Mouse (Mus musculus) layer of hippocampus, postnatal 10 days (tissue): ENCODE measurements around the gene Ipmk. TPM values are rescaled to one million over a fixed set of nuclear protein-coding genes. Genes with fewer than 3 reads are reported as not detected.

Experiments used
- DNase-seq, 2 experiments: peaks; one replicate each; pipeline ENCODE4 v3.0.0; 2021; ENCODE audit warnings: low spot score in 2 of 2
- long read RNA-seq: library from polyadenylated mRNA; stranded (forward); transcript quantifications from one replicate; pipeline ENCODE4 v2.0.0, GENCODE M21; 2023
- total RNA-seq, 2 experiments: library from RNA; stranded (reverse); gene quantifications; 2 replicates each; pipeline ENCODE4 v1.2.3; 2021

Ipmk gene
- 10 to 100 TPM; 32.5 to 33.6 TPM for total RNA-seq
- long read RNA-seq, full-length matches to known transcripts = 13 of 16 reads
- long read RNA-seq, partial matches to known transcripts = 1 of 16 reads
- long read RNA-seq, other reads (novel, unspliced or antisense) = 2 of 16 reads

DNA sequence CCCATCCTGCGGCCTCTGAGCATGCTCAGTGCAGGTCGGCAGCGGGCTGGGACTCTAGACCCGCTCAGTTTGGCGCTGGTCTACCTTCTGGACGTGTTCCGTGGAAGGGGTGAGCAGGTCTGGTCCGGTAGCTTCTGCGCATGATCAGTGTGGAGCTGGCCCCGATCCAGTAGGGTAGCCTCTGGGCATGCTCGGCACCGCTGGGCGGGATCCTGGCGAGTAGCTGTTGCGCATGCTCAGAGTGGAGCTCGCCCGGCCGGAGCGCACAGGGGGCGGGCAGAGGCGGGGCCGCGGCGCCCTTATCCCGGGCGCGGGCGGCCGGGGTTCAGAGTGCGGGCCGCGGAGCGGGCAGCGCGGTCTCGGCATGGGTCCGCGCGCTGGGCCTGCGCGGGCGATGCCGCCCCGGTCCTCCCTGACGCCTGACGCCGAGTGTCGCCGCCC is at the start of gene Ipmk:
TSS of gene Ipmk (plus strand) at position 255 of the 441 bp plus-strand sequence.
- DNase-seq = peak; percentile 100

- no peak for DNase-seq
These were observed 47.4 kb upstream of the Ipmk start for GRCm38 (mm10) chr10:71300161-71300560.

- no peak for DNase-seq
These were observed 45.1 kb upstream of the Ipmk start for GRCm38 (mm10) chr10:71302490-71302889.

- peak; percentile 40 to 50 for DNase-seq
These were observed 41.4 kb upstream of the Ipmk start for GRCm38 (mm10) chr10:71306190-71306589.

- DNase-seq = no peak
These were observed 40.8 kb upstream of the Ipmk start for GRCm38 (mm10) chr10:71306759-71307158.

GRCm38 (mm10) chr10:71308199-71308598 is 39.4 kb upstream of the Ipmk start:
- no peak for DNase-seq

DNA sequence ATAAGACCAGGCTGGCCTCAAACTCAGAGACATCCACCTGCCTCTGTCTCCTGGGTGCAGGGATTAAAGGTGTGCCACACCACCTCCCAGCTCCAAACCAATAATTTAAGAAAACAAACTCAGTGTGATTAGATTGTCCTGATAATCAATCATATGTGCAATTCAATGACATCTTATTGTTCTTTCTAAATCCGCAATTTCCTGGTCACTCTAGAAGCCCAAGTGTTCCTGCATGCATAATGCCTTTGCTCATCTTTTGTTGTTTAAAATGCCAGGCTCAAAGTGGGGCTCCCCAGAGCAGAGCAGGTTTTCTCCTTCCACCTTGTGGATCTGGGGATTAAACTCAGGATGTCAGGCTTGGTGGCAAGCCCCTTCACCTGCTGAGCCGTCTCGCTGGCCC is 37.3 kb upstream of the Ipmk start:
- no peak for DNase-seq

DNA sequence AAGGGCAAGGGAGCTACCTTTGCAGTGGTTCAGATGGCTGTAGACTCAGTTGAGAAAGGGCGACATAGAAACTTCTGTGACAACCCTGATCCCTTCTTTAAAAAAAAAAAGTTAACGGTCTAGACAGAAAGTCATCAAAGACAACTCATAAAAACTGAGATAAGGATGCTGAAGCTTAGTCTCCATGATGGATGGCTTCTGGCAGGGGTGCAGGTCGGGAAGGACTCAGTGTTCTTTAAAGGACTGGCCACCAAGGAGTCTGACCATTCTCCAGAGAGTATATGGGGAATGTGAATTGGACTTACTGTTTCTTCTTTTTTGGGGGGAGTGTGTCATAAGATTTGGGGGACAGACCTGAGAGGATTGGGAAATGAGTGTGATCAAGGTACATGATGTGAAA is 33.0 kb upstream of the Ipmk start:
- DNase-seq = no peak

GRCm38 (mm10) chr10:71316056-71316455 is 31.5 kb upstream of the Ipmk start:
- no peak for DNase-seq

DNA sequence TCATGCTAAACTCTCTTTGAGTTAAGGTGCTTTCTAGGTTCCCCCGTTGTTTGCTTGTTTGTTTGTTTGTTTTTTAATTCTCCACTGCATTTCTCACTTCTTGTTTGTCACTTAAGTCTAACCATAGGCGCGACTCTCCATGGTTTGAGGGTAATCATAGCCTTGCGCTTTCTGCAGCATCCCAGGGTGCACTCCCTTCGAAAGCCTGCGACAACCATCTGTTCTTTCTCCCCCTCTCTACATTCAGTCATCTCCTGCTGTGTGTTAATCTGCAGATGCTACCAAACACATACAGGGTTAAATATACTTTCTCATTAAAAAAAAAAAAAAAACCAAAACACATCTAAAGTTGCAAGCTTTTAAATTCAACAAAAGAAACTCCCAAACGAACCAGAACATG is 31.1 kb upstream of the Ipmk start:
- DNase-seq = no peak

DNA sequence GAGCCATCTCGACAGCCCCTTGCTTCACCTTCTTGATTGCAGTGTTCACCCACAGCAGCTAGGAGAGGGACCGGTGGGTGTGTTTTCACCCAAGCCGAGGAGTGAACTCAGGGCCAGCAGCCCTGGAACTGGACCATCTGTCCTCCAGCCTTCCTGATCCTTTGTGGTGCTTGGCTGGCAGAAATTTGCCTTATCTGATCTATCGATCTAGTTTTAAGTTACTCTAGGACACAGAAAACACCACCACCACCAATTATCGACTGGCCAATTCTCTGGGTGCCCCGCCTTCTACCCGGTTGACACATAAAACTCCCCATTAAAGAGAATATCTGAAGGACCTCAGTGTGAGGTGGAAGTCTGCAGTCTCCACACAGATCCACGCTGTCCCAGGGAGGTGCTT is 23.9 kb upstream of the Ipmk start:
- no peak for DNase-seq

GRCm38 (mm10) chr10:71326123-71326522 is 21.4 kb upstream of the Ipmk start:
- DNase-seq = no peak

- DNase-seq = peak; percentile 78 to 82
These were observed 20.8 kb upstream of the Ipmk start for GRCm38 (mm10) chr10:71326789-71327188.

- DNase-seq = no peak
These were observed 20.2 kb upstream of the Ipmk start for GRCm38 (mm10) chr10:71327386-71327785.

GRCm38 (mm10) chr10:71328382-71328781 is 19.2 kb upstream of the Ipmk start:
- DNase-seq = no peak

GRCm38 (mm10) chr10:71328870-71329269 is 18.7 kb upstream of the Ipmk start:
- no peak for DNase-seq

DNA sequence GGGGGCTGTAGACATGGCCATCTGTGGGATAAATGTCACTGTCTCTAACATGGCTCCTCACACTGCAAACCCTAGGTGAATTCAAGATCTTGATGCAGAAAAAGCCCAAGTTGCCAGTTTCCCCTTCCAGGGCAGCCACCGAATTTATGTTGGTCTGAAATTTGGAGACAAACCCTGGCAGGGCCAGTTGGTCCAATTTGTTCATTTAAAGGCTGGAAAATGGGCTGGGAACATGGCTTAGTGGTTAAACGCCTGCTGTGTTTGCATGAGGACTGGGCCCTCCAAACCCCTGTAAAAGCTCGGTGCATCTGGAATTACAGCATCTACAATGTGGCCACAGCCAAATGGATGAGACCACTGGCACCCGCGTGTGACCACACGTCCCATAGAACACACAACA is 18.3 kb upstream of the Ipmk start:
- no peak for DNase-seq

DNA sequence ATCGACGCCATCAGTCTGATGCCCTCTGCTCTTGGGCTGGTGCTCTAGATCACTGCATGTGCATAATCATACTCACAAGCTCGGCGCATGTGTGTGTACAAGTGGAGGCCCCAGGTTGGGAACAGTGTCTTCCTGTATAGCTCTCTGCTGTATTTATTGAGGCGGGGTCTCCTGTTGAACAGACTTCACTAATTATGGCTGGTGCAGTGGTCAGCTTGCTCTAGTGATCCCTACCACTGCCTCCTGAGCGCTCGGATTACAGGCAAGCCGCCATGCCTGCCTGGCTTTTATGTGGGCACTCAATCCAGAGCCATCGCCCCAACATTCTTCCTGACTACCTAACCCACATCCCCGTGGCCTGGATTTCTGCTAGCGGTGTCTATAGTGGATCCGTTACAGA is 17.5 kb upstream of the Ipmk start:
- no peak for DNase-seq

DNA sequence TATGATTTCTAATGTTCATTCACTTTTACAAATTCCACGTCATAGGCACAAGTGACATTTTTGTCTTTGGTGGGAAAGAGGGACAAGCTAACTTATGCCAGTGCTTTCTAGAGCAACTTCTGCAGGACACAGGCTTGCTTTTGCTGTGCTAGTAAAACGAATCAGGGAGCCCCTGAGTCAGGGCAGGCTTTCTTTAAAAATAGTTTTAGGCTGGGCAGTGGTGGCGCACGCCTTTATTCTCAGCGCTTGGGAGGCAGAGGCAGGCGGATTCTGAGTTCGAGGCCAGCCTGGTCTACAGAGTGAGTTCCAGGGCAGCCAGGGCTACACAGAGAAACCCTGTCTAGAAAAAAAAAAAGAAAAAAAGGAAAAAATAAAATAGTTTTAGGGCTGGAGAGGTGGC is 15.7 kb upstream of the Ipmk start:
- DNase-seq = no peak

DNA sequence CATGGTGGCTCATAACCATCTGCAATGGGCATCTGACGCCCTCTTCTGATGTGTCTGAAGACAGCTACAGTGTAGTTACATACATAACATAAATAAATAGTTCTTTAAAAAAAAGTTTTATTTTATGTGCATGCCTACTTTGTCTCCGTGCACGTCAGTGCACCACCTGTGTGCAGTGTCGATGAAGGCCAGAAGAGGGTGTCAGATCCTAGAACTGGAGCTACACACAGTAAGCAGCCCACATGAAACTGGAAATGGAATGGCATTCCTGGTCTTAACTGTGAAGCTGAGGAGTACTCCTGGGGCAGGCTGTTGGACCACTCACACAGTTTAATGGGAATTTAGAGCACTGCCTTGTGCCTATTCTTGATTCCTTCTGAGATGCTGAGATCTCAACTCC is 15.2 kb upstream of the Ipmk start:
- DNase-seq = no peak

DNA sequence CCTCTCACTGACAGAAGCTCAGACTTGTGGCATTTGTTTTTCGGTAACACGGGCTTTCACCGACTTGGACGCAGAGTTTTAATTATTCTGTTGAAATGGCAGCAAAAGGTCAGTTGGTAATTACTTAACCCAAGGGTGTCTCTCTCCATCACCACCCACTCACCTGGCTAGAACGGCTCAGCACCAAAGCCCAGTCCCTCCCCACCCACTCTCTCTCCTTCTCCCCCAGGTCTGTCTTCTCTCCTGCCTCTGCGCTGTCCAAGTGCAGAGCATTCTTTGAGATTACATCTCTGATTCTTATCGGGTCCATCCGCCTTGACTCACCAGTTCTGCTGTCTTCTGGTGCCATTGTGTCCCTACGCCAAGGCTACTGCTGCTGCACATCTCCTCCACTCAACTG is 14.7 kb upstream of the Ipmk start:
- DNase-seq = no peak

DNA sequence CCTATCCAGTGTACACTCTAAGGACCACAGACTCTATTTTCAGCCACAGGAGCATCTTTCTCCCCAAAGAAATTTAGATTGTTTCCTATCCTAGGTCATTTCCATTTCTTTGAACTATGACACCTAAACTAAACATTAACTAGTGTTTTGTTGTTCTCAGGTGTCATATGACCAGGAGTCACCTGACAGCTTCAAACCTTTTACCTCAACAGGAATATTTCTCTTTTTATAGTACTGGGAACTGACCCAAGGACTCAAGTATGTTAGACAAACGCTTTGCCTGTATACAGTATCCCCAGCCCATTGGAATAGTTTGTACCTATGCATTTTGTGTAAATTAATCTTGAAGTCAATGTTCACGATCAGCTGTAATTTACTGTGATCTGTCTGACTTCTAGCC is 9.8 kb upstream of the Ipmk start:
- no peak for DNase-seq

DNA sequence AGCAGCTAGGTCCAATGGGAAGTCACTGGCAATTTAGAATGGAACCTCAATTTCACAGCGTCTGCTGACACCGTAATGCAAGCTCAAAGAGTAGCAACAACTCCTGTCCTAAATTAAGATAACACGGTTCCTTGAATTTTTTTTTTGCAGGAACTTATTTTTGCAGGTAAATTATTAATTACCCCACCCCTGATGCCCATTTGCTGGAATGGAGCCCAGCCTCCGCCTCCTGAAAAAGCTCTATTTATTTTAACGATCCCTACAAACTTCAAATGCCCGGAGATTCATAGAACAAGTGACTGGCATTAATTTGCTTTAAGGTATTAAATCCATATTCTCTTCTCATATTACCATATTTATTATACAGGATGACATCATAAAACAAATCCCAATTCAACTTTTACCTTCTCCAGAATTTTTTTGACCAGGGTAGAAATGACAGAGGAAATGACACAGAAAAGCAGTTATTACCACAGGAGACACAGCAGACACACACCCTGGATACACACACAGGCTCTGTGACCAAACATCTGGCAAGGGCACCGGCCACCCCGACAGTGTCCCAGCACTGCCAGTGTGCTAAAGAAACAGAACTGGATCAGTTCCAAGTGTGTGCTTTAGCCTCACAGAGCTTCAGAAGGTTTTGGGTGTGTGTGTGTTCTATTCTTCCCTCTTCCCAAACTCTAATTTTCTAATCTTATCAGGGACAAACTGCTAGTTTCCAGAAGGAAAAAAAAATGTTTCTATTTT is 9.2 kb upstream of the Ipmk start:
- DNase-seq = no peak
